Mouse (Mus musculus) olfactory bulb, adult 2 months (tissue): ENCODE data around the gene Heg1. TPM values are rescaled to one million over a fixed set of nuclear protein-coding genes. Genes with fewer than 3 reads are reported as not detected.

Source experiments
- H3K27ac ChIP-seq: fragments of 200-500 bp; 2 replicates; pipeline ENCODE4 v1.5.1; 2012; ENCODE audit warnings: low read depth, low read length; ENCODE audit not compliant: insufficient read depth
- H3K4me1 ChIP-seq: fragments of 200-500 bp; 2 replicates; pipeline ENCODE4 v1.6.1; 2012; ENCODE audit warnings: low read length; ENCODE audit not compliant: control insufficient read depth, insufficient read depth
- H3K4me3 ChIP-seq: fragments of 200-500 bp; 2 replicates; pipeline ENCODE4 v1.5.1; 2012; ENCODE audit warnings: mild to moderate bottlenecking, low read depth, low read length, moderate library complexity; ENCODE audit not compliant: insufficient read depth
- CTCF ChIP-seq: fragments of 200-500 bp; IDR thresholded peaks from 2 replicates; pipeline ENCODE4 v1.5.1; 2012; ENCODE audit warnings: low read depth, mild to moderate bottlenecking, low read length, moderate library complexity; ENCODE audit not compliant: insufficient read depth
- POLR2A ChIP-seq: fragments of 200-500 bp; IDR thresholded peaks from 2 replicates; pipeline ENCODE4 v1.6.1; 2012; ENCODE audit warnings: mild to moderate bottlenecking, low read depth, low read length, moderate library complexity; ENCODE audit not compliant: insufficient read depth
- WGBS: fragments of 180-500 bp; shearing (Covaris S2); methylation state at CpG from one replicate; pipeline ENCODE4 v1.1.7; 2018; 5-methylcytosine and 5-hydroxymethylcytosine counted together
- polyA plus RNA-seq: library from polyadenylated mRNA; stranded (reverse); fragments of >200 nt; gene quantifications from 2 replicates; pipeline ENCODE4 v1.2.4, GENCODE M21; 2012; ENCODE audit warnings: low replicate concordance; ENCODE audit not compliant: missing spikeins, insufficient read depth, insufficient read length

Heg1 gene
- polyA plus RNA-seq, 1 experiment = not detected

DNA sequence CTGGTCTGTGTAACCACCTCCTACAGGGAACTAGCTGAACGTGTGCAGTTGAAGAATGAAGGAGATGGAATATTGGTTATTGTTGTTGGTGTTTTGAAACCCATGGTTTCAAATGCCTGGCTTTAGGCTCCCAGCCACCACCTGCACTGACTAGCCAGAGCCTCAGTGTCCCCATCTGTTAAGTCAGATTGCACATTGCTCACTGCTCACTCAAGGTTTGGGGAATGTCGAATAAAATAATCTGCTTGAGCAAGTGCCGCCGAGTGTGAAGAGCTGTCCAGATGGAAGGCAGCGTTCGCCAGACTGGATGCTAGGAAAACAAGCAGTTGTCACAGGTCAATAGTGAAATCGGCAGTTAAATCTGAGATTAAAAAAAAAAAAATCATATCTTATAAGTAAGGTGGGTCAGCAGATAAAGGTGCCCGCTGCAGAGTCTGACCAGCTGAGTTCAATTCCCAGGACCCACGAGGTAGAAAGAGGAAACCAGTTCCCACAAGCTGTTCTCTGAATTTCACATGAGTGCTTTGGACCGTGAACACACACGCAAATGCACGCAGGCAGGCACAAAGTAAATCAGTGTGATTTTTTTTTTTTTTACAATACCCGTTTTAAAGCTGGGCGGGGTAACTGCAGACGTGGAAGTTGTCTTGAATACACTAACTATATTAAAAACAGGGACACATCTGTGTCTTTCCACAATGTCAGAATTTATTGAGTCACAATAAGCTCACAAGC, 48.8 kb downstream of the Heg1 start:
- peaks cover 14% of the 10 kb centered on the region for H3K4me1 ChIP-seq
- TF ChIP-seq POLR2A (no peak), CTCF (no peak)
- H3K27ac ChIP-seq = no peak overlapping the region
- WGBS = 61% methylated on average over 15 of the region's 15 CpGs
- no peak overlapping the region for H3K4me3 ChIP-seq

- Histone ChIP-seq H3K4me1 (peaks cover 14% of the 10 kb centered on the region), H3K27ac (peak overlapping the region; percentile 78; the same call in 1 of the 2 replicates), H3K4me3 (no peak overlapping the region)
- TF ChIP-seq POLR2A = no peak
- TF ChIP-seq CTCF = no peak
- WGBS = 92% methylated on average over 6 of the region's 6 CpGs
These were observed 49.7 kb downstream of the Heg1 start for GRCm38 (mm10) chr16:33733864-33734263.

DNA sequence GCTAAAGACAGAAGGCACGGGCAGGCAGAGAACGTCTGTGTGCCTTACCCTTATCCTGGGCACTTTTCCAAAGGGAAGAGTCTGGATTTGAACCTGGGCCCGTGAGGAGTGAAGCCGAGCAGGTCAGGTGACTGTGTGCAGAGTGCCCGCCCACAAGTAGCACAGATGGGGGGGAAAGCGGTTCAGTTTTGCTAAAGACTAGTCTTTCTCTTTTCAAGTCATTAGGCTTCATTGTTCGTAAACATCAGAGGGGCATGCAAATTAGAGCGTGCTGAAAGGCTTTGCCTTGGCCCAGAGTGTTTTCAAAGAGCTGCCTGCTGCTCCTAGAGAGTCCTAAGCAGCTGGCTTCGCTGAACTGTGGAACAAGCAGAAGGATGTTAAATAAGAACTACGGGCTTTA, 50.4 kb downstream of the Heg1 start:
- WGBS = 12% methylated on average over 10 of the region's 10 CpGs
- peak overlapping the region; percentile 78 for H3K27ac ChIP-seq
- peaks cover 14% of the 10 kb centered on the region for H3K4me1 ChIP-seq

GRCm38 (mm10) chr16:33735238-33735637, 51.1 kb downstream of the Heg1 start:
- H3K4me1 ChIP-seq = peaks cover 14% of the 10 kb centered on the region
- no peak overlapping the region for H3K4me3 ChIP-seq
- 80% methylated on average over 5 of the region's 5 CpGs for WGBS
- H3K27ac ChIP-seq = no peak overlapping the region
- no peak for TF ChIP-seq CTCF
- no peak for TF ChIP-seq POLR2A

More for the DNA sequence above, 50.4 kb downstream of the Heg1 start:
- TF ChIP-seq CTCF = no peak
- no peak for TF ChIP-seq POLR2A
- no peak overlapping the region for H3K4me3 ChIP-seq

DNA sequence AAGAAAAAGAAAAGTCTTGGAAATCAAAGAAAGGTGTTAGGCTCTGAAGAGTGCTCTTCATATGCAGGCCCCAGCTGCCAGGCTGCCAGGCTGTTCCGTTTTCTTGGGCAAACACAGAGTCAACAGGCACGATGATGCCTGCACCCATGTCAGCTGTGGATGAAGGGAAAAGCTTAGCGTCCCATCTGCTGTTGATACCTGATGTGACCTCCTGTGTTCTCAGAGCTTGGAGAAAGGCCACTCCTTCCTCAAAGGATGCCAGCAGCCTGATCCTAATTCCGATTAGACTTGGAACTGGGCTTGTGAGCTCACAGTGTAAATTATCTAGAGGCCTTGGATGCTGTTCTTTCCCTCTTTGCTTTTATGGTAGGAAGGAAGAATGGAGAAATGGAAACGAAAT, 51.6 kb downstream of the Heg1 start:
- H3K4me1 ChIP-seq = peaks cover 14% of the 10 kb centered on the region
- WGBS = 64% methylated on average over 5 of the region's 5 CpGs
- H3K4me3 ChIP-seq = no peak overlapping the region
- TF ChIP-seq POLR2A (no peak), CTCF (no peak)
- no peak overlapping the region for H3K27ac ChIP-seq

- H3K27ac ChIP-seq = no peak overlapping the region
These were observed 52.6 kb downstream of the Heg1 start for GRCm38 (mm10) chr16:33736746-33737145.

GRCm38 (mm10) chr16:33738949-33739719, 55.0 kb downstream of the Heg1 start:
- TF ChIP-seq POLR2A = no peak
- TF ChIP-seq CTCF = no peak
- no peak overlapping the region for H3K4me3 ChIP-seq
- no peak overlapping the region for H3K27ac ChIP-seq
- WGBS = 93% methylated on average over 7 of the region's 7 CpGs
- peaks cover 5% of the 10 kb centered on the region; the same call in 1 of the 2 replicates for H3K4me1 ChIP-seq

More at GRCm38 (mm10) chr16:33736746-33737145, 52.6 kb downstream of the Heg1 start:
- Histone ChIP-seq H3K4me3 (no peak overlapping the region), H3K4me1 (peaks cover 12% of the 10 kb centered on the region)
- WGBS = 81% methylated on average over 6 of the region's 6 CpGs
- no peak for TF ChIP-seq POLR2A
- no peak for TF ChIP-seq CTCF

- 30% methylated on average over 3 of the region's 3 CpGs for WGBS
- Histone ChIP-seq H3K4me1 (peaks cover 3% of the 10 kb centered on the region; the same call in 1 of the 2 replicates), H3K4me3 (no peak overlapping the region), H3K27ac (no peak overlapping the region)
- TF ChIP-seq CTCF (peak; percentile 66), POLR2A (no peak)
These were observed 55.6 kb downstream of the Heg1 start for GRCm38 (mm10) chr16:33739802-33740201.

DNA sequence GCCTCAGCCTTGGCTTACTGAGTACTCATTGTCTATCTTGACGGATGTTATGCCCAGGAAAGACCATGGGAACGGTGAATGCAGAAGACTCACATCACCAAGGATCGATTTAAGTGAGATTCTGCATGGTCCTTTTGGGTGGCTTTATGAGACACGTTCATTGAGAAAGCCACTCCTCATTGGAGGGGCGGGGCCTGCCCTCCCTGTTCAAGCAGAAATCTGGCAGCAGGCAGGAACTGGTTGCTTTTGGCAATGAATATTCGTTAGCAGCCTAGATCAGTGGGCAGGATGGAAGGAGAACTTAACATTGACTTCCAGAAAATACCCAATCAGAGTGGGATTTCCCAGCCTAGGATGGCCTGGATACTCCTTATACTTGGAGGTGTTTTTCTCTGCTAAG, 56.2 kb downstream of the Heg1 start:
- peaks cover 3% of the 10 kb centered on the region; the same call in 1 of the 2 replicates for H3K4me1 ChIP-seq
- no peak for TF ChIP-seq CTCF
- no peak for TF ChIP-seq POLR2A
- no peak overlapping the region for H3K27ac ChIP-seq
- 42% methylated on average over 6 of the region's 6 CpGs for WGBS
- H3K4me3 ChIP-seq = no peak overlapping the region
